ENCODE assay signal across 8 mouse cellular contexts in genomic region chr11:88294394-88294710, GRCm38 (mm10). TPM values are rescaled to one million over a fixed set of nuclear protein-coding genes. Genes with fewer than 3 reads are reported as not detected.
DNase-seq lines count a peak whose midpoint lies in the region; ATAC-seq lines count a peak whose summit lies in the region.
"Had no signal": no experiment of that assay in that cellular context is flagged by ENCODE, and none has a peak within 500 bp of the region (broad histone marks: within the 10 kb centered on the region; RNA-seq: fewer than 3 reads in every experiment).

No protein-coding gene starts in this region.

- peaks cover 48% of the 10 kb centered on the region for H3K4me1 ChIP-seq in forebrain, embryonic 10.5 days
- H3K4me1 ChIP-seq in hindbrain, embryonic 16.5 days (ENCODE audit: control insufficient read depth, insufficient read depth, low read depth, low read length): peaks cover 10% of the 10 kb centered on the region
- H3K4me1 ChIP-seq in midbrain, embryonic 16.5 days (ENCODE audit: control insufficient read depth, insufficient read depth, low read length): peaks cover 4% of the 10 kb centered on the region; the same call in 1 of the 2 replicates

- ATAC-seq in hindbrain, embryonic 16.5 days: no peak
- no peak for ATAC-seq in midbrain, embryonic 16.5 days
- no peak for ATAC-seq in frontal cortex, adult (ENCODE audit: low TSS enrichment)

- H3K27ac ChIP-seq in forebrain, embryonic 10.5 days: peak overlapping the region; percentile 79
- H3K27ac ChIP-seq in hindbrain, embryonic 16.5 days (ENCODE audit: low read depth, low read length): peak overlapping the region; percentile 24; the same call in 1 of the 2 replicates
- H3K27ac ChIP-seq in midbrain, embryonic 16.5 days (ENCODE audit: low read length): no peak overlapping the region

- peak overlapping the region; percentile 54 for H3K9ac ChIP-seq in hindbrain, embryonic 16.5 days (ENCODE audit: low read depth, low read length)
- H3K9ac ChIP-seq in midbrain, embryonic 16.5 days (ENCODE audit: low read depth, low read length): 0 out of 2 replicates have a peak overlapping the region, but pooled peaks have one; percentile 37

- peaks cover 57% of the 10 kb centered on the region for H3K27me3 ChIP-seq in forebrain, embryonic 10.5 days (ENCODE audit: poor library complexity, severe bottlenecking)
- no peaks in the 10 kb centered on the region for H3K27me3 ChIP-seq in hindbrain, embryonic 16.5 days (replicated peaks; ENCODE audit: control insufficient read depth, insufficient read depth, low read length)
- H3K27me3 ChIP-seq in midbrain, embryonic 16.5 days (ENCODE audit: control insufficient read depth, insufficient read depth, low read depth, low read length): no peaks in the 10 kb centered on the region

- peak overlapping the region; percentile 54 for H3K4me2 ChIP-seq in hindbrain, embryonic 16.5 days (ENCODE audit: low read length)
- peak overlapping the region; percentile 45 for H3K4me2 ChIP-seq in midbrain, embryonic 16.5 days (ENCODE audit: low read length)

- no peaks in the 10 kb centered on the region for H3K36me3 ChIP-seq in forebrain, embryonic 10.5 days (replicated peaks)
- H3K36me3 ChIP-seq in hindbrain, embryonic 16.5 days (ENCODE audit: control insufficient read depth, insufficient read depth, low read length): no peaks in the 10 kb centered on the region
- H3K36me3 ChIP-seq in midbrain, embryonic 16.5 days (ENCODE audit: control insufficient read depth, insufficient read depth, low read length): no peaks in the 10 kb centered on the region

- 19% methylated on average over 17 of the region's 17 CpGs for WGBS in forebrain, embryonic 10.5 days
- 27% methylated on average over 17 of the region's 17 CpGs for WGBS in hindbrain, embryonic 16.5 days
- 32% methylated on average over 17 of the region's 17 CpGs for WGBS in midbrain, embryonic 16.5 days

- H3K9me3 ChIP-seq in forebrain, embryonic 10.5 days: no peaks in the 10 kb centered on the region
- no peaks in the 10 kb centered on the region for H3K9me3 ChIP-seq in hindbrain, embryonic 16.5 days (ENCODE audit: control insufficient read depth, low read length)
- H3K9me3 ChIP-seq in midbrain, embryonic 16.5 days (replicated peaks; ENCODE audit: control insufficient read depth, low read length, poor library complexity, severe bottlenecking): no peaks in the 10 kb centered on the region

- peak overlapping the region; percentile 45 for H3K4me3 ChIP-seq in forebrain, embryonic 10.5 days
- H3K4me3 ChIP-seq in hindbrain, embryonic 16.5 days (ENCODE audit: low read length): peak overlapping the region; percentile 8; the same call in 1 of the 2 replicates
- H3K4me3 ChIP-seq in midbrain, embryonic 16.5 days (ENCODE audit: low read depth, low read length): peak overlapping the region; percentile 19

- DNase-seq in kidney, postnatal 10 days: peak; percentile 20
- DNase-seq in kidney, postnatal 4 days: no peak
- no peak for DNase-seq in forebrain, embryonic 10.5 days (ENCODE audit: extremely low spot score, low spot score)
- no peak for DNase-seq in retina, postnatal 1 day
- DNase-seq: cerebellum, adult 11 months had no signal

RNA-seq across cellular contexts. Expression of gene Ccdc182, which starts 0.5 kb away (rescaled TPM):
- 0.17 and 0.73 TPM in 2 replicates for polyA plus RNA-seq in forebrain, embryonic 10.5 days (2016; fragmentation: Nextera tagmentation; extraction: Ambion mirVana)
- polyA plus RNA-seq in hindbrain, embryonic 16.5 days (2015; fragmentation: Nextera tagmentation; extraction: Ambion mirVana): 0.13 TPM in 1 of 2 replicates, not detected in the other
- 0.17 TPM in 1 of 2 replicates, not detected in the other for polyA plus RNA-seq in midbrain, embryonic 16.5 days (2015; fragmentation: Nextera tagmentation; extraction: Ambion mirVana)
